Mouse (Mus musculus) heart, postnatal 25 days (tissue): Measurements from ENCODE around the gene Ms4a5. TPM values are rescaled to one million over a fixed set of nuclear protein-coding genes. Genes with fewer than 3 reads are reported as not detected.
"Not testable (repeated sequence)": the region's sequence is repeated elsewhere in the genome, so short reads cannot be mapped to it uniquely, and the experiment has no call there.

Experiments used
- DNase-seq: peaks from one replicate; pipeline ENCODE4 v3.0.0; 2022; ENCODE audit warnings: low spot score
- intact Hi-C: fragments of 180-260 bp; cut with DNase I; formaldehyde crosslinking; loops from one replicate; pipeline ENCODE4 v1.15.1; 2025
- total RNA-seq, 2 experiments: library from RNA; stranded (reverse); gene quantifications; 2 replicates each; pipeline ENCODE4 v1.2.3; 2021

Gene Ms4a5
- total RNA-seq, result not detected

DNA sequence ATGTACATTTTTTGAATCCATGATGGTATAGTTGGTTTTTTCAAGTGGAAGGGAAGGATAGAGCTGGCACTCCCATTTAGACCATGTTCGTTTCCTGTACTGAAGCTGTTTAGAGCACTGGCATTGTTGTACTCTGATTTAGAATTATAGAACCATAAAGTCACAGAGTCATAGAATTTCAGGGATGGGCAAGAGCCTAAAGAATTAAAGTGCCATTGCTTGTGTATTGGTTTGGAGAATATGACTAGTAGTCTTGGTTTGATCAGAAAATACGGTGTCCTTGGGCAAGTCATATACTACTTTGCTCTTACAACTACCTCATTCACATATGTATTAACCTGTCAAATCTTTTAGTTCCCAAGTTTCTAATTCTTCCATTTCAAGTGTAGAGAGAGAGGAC lies at the start of gene Ms4a5:
TSS of gene Ms4a5 (minus strand) at position 101 of the 400 bp plus-strand sequence.
- DNase-seq, result no peak
- intact Hi-C loops, result no loop called here

DNA sequence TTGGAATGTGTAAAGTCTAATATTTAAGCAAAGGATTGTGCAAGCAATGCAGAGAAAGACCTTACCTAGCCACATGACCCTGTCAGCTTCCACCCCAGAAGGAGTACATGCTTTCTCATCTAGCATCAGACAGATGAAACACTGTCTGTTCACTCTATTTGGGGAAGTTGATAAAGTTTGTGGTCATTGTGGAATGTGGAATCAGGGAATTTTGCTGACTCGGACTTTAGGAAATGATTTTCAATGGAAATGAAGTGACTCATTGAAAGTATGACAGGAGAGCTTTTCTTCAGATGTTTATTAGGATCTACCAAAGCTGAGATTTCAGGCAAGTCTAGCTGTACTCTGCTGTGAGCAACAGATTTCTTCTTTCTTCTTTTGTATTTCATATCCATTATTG lies 37.5 kb upstream of the Ms4a5 start:
- DNase-seq, result no peak
- intact Hi-C loops, result no loop called here

DNA sequence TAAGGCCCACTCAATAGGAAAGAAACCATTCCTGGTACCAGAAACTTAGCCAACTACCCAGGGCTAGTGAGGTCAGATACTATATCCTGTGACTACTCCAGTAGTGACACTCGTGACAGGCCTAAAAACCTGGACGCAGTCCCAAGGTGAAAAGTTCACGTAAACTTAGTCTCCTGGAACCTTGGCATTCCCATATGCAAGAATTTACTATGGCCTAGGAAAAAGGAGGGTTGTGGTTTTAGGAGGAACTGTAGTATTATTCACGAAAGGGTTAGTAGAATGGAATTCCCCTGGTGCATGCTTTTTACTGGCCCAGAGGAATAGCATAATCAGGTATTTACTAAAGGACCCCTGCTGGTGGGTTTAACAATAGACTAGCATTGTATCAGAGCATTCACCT lies 33.1 kb upstream of the Ms4a5 start:
- intact Hi-C loops, result no loop called here
- DNase-seq, result no peak

DNA sequence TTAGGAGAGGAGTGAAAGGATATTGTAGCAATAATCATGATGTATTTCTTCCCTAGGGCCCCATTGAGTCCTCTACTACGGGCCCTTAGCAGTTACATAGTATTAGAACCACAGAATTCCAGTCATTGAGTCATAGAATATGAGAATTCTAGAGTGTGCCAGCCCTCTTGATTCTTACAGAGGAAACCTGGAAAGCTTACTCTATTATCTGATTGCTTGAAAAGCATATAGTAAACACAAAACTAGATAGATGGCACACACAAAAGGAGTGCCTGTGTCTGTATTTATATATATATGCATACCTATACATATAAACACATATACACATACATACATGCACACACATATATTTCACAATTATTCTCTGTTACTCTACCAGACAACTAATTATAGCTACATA lies 30.7 kb upstream of the Ms4a5 start, which contains the start of gene Ms4a14:
TSS of gene Ms4a14 (minus strand) at position 101 of the 400 bp plus-strand sequence.
- no peak for DNase-seq
- intact Hi-C loops, result no loop called here

DNA sequence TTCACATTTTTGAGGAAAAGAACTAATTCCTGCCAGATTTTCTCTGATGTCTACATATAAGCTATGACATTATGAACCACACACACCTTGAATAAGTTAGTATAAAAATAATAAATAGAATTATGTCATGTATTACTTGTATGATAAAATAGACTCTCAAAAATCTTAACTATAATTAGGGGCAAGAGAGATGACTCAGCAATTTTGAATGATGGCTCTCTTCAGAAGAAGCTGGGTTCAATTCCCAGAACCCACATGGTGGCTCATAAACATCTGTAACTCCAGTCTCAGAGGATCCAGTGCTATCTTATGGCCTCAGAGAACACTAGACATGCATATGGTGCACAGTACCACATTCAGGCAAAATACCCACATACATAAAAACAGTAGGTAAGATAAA lies 25.2 kb upstream of the Ms4a5 start:
- intact Hi-C loops, result no loop called here
- no peak for DNase-seq

DNA sequence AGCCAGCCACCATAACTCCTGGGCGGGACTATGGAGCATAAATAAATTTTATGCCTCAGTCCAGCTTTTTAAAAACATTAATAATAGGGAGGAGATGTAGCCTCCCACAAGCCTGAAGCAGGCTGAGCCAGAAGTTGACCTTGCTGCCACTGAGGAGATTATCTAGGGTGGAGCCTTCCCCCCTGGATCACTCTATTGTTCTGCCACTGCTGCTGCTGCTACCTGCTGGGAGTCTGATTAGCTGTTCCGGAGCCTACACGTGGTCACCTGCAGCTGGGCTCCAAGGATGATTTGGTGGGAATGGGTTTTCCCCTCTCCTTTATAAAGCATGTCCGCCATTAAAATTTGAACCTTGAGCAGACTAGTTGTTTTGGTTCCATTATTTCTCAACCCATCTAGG lies 15.9 kb upstream of the Ms4a5 start:
- intact Hi-C loops, DNase-seq: not testable (repeated sequence)

DNA sequence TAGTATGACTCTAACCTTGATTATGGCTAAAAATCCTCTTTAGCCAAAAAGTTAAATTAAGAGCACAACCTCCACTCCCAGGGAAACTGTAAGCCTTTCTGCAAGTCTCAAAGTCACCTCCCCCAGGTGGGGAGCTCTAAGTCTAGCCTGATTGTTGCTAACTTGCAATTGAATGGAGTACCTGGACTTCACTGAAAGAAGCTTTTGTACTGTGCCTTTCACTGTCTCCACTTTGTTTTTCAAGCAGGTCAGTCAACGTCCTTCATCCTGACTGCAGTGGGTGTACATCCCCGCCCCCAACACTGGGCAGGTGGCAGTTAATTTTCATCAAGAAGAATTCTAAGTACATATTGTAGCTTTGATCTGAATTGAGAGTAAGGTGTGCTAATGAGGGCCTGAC lies 15.3 kb upstream of the Ms4a5 start:
- intact Hi-C loops, result no loop called here

DNA sequence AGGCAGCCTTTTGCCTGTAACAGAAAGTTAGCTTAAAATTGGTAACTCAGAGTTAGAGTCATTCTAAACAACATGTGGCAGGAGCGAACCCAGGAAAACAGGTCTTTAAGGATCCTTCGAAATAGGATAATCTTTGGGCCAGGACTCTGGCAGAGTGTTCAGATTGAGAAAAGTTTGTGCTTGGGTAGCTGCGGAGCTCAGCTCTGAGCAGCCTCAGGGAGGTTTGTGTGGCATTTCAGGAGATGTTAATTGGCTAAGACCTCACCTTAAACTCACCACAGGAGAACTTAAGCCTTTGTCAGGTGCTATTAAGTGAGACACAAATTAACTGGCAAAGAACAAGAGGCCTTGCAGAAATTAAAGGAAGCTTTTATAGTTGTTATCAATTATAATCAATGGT lies 9.9 kb upstream of the Ms4a5 start:
- DNase-seq, intact Hi-C loops: not testable (repeated sequence)

More for the DNA sequence above, 15.3 kb upstream of the Ms4a5 start:
- no peak for DNase-seq

DNA sequence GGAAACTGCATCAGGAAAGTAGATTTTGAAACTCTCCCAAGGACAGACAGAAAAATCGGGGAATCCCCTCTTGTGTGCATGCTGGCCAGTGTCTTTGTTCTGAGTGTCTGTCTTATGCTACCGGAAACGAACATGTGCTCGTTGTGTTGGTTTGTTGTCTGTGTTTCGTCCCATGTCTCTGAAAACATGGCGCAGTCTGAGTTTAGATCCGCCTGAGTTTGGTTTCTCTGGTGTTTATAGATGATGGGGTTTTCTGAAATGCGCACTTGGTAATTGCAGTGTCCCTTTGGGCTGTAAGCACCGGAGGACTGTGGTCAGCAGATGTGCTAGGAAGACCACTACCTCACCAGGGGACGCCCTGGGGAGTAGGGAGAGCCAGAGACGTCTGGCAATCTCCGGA lies 9.3 kb upstream of the Ms4a5 start:
- DNase-seq, result no peak
- intact Hi-C loops, result no loop called here

DNA sequence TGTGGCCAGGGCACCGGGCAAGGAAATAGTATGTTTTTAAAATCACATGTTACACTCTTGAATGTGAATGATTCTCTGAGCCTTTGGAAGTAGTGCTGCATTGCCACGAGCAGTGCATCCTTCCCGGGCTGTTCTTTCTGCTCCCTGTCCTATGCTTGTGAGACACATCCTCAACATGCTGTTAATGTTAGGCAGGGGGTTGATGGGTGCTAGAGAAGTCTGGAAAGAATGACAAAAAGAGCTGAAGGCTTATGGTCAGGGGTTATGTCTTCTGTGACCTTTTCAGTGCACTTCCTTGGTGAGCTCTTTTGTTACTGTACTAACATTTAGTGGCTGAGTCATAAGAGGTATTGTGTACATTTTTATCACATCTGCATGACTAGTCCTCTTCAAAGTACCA lies 3.5 kb downstream of the Ms4a5 start:
- intact Hi-C loops, result no loop called here
- no peak for DNase-seq

DNA sequence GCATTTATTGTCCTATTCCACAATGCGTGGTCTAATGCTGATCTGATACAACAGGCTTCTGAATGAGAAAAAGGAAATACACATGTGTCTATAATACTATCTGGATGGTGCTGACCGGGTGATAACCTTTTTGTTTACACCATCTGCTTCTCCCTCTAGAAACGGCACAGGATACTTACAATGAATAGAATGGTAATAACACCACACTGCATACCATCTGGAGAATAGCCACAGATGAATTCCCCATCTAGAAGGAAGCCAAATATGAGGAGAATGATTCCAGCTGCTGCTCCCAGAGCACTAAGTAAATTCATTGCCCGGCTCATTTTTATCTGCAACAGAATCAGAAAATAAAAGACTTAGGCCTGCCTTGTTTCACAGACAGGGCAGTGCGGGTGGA lies 7.2 kb downstream of the Ms4a5 start:
- DNase-seq, result no peak
- intact Hi-C loops, result no loop called here

DNA sequence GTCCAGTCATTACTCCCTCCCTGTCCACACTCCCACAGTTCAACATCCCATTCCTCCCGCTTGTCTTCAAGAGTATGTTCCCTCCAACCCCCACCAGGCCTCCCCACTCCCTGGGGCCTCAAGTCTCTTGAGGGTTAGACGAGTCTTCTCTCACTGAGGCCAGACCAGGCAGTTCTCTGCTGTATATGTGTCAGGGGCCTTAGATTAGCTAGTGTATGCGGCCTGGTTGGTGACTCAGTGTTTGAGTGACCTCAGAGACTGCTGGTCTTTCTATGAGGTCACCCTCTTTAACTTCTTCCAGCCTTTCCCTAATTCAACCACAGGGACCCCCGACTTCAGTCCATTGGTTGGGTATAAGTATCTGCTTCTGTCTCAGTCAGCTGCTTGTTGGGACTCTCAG lies 16.7 kb downstream of the Ms4a5 start:
- intact Hi-C loops, result no loop called here
- DNase-seq, result no peak

DNA sequence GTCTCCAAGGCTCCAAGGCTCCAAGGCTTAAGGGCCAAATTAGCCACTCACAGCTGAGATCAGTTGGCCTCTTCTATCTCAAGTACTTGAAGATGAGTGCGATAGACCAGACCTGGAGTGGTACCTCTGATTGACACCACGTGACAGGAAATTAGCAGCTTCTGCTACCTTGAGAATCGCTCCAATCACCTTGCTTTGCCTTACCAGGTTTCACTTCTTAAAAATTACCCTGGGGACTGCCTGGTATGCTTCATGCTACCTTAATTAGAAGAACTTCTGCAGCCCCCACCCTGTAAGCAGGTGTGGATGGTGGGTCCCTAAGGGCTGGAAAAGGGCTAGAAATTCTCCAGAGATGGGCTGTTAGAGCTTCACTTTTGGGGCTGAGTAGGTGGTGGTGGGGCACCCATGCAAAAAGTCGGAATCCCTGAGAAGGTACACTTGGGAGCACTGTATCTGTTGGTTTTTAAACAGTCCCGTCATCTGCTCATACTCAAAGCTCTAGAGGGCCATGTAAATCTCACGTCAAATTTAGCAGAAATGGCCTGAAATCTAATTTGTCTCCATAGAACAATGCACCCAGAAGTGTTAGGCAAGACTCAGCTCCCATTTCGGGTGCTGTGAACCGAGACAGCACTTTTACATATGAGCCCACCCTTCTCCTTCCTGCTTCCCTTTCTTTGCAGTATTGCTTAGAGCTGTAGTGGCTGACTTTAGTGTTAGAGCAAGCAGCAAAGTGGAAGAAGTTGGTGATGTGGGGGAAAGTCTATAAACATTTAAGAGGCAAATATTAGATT lies 17.4 kb downstream of the Ms4a5 start, which contains the start of gene Ms4a1:
TSS of gene Ms4a1 (minus strand) at position 190 of the 794 bp plus-strand sequence.
- intact Hi-C loops, result no loop called here
- DNase-seq, result no peak

DNA sequence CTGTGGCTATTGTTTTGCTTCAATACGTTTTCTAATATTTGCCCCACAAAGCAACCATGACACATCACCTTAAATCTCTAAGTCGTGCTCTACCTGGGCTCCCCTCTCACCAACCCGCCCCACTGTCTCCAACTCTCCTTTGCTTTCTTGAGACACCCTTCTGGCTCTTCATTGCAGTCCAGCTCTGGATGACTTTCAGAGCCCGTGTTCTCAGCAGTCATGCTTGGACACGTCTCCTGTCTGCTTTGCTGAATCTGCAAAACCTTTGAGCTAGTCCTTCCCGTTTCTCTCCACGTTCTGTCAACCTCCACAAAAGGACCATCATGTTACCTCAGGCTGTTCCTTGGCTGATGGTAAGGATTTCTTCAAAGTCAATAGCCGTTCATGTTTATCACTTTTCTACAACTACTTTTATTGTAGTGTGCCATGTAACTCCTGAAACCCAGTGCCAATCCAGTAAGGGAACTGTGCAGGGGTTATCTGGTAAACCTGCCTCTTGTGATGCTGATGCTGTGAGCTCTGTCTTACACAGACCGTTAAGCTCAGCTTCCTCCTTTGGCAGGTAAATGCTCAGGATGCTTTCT lies 19.0 kb downstream of the Ms4a5 start:
- no peak for DNase-seq
- intact Hi-C loops, result no loop called here

DNA sequence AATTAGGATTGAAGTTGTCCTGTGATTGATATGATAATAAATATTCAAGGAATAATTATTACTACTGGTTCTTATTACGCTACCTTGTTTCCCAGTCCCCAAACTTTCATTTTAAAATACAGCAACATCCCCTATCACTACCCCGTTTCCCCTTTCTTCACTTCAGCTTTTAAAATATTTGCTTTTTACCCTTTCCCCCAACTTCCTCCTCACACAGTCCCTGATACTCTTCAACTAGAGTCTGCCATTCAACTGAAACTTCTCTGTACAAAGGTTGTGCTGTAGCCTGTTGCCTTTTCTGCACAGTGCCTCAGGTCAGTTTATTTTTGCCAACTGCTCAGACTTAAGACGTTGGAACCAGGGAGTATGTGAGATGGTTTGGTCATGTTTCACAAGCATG lies 20.1 kb downstream of the Ms4a5 start:
- intact Hi-C loops, result no loop called here
- no peak for DNase-seq

DNA sequence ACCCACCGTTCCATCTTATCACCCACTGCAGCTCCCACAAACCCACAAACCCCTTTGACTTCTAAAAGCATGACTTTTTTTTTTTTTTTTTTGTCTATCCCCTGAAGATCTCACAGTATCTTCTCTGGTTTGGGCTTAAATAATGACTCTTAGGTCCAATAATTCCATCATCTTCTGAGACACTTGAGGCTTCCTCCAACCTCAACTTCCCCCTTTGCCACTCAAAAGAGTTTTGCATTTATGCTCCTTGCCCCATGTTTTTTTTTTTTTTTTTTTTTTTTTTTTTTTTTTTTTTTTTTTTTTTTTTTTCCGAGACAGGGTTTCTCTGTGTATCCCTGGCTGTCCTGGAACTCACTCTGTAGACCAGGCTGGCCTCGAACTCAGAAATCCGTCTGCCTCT lies 20.7 kb downstream of the Ms4a5 start:
- intact Hi-C loops, result not testable (repeated sequence)

DNA sequence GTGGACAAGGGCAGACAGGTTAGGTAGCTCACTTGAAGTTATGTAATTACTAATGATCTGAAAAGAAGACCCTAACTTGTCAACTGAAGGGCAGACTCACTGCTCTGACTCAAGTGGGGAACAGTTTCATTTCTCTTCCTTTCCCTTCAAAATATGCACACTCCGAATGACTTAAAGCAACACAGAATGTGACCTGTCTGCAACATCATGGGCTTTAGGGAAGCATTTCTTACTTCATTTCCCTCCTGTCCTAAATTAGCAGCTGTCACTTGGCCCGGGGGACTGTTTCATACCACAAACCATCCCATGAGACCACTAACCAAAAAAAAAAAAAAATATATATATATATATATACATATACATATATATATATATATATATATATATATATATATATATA lies 22.2 kb downstream of the Ms4a5 start:
- no peak for DNase-seq
- intact Hi-C loops, result no loop called here

More for the DNA sequence above, 20.7 kb downstream of the Ms4a5 start:
- DNase-seq, result not testable (repeated sequence)

DNA sequence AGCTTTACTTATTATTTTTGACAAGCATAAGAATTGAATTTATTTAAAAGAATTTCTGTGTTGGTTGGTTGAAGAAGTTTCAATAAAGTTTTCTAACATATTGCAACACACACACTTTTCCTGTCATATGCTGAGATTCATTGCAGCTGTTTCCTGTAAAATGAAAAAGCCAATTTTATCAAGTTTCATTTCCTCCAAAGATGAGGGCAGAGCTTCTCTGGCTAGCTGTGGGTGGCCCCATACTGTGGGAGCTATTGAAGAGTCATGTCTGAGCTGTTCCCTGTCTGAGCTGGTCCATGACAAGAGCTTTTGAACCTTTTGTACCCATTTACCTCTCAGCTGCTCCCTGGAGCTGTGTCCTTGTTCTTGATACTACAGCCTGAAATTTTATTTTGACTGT lies 39.4 kb downstream of the Ms4a5 start:
- intact Hi-C loops, result no loop called here
- DNase-seq, result peak; percentile 2

DNA sequence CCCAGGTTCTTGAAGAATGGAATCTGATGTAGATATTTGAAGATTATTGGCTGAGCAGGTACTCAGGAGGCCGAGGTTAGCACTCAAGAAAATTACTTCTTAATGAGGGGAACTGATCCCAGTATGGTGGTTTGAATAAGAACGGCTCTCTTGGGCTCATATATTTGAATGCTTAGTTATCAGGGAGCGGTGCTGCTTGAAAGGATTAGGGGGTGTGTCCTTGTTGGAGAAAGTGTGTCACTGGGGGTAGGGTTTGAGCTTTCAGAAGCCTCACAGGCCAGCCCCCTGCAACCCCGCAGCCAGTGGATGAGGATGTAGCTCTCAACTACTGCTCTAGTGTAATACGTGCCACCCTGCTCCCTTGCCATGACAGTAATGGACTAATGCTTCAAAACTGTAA lies 41.1 kb downstream of the Ms4a5 start:
- intact Hi-C loops, result no loop called here
- no peak for DNase-seq

DNA sequence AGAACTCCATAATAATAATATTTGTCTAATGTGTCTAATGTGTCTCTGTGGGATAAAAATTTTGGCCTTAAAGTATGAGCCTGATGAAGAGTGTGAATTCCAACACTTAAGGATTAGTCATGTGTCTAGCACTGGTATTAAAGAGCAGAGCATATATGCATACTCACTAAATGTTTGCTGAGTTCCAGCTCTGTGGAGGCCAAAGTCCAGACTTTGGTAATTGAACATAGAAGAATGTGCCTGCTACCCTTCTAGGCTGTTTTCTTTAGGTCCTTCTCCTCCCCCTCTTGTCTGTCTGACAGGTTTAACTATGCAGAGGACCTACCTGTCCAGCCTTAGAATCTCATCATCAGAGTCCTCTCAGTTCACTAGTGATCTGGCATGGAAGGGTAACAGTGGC lies 47.9 kb downstream of the Ms4a5 start:
- DNase-seq, result no peak
- intact Hi-C loops, result no loop called here

DNA sequence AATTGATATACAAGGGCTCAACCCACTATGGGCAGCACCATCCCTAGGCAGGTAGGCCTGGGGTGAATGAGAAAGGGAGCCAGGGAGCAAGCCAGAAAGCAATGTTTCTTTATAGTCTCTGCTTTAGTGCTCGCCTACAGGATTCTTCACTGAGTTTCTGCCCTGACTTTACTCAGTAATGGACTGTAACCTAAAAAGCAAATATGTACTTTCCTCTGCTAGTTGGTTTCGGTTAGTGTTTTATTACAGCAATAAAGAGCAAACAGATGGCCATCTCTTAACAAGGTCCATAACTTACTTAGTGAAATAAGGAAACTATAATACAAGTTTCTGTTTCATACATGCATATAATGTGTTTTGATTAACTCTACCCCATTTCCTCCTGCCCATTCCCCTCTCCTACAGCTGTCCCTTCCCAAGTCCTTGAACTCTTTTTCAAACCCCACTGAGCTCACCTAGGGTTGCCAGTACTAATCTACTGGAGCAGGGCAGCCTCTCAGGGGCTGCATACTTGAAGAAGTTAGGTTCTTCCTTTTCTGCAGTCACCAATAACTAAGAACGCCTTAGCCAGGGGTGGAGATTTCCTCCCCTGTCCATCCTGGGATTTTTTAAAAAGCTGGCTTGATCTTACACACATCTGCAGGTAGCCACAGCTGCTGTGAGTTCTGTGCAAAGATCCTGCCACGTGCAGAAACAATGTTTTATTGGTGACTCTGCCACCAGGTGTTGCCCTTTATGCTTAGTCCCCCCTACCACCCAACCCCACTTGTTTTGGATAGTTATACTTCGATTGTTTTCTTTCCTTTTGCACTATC lies 48.5 kb downstream of the Ms4a5 start:
- intact Hi-C loops, result no loop called here
- DNase-seq, result no peak
